Mouse (Mus musculus) cerebellum, postnatal 10 days (tissue): ENCODE measurements around the gene Tymp.

ENCODE experiments used
- DNase-seq, 2 experiments: peaks; one replicate each; pipeline ENCODE4 v3.0.0; 2021; ENCODE audit warnings: mixed read lengths in 2 of 2

Tymp gene

DNA sequence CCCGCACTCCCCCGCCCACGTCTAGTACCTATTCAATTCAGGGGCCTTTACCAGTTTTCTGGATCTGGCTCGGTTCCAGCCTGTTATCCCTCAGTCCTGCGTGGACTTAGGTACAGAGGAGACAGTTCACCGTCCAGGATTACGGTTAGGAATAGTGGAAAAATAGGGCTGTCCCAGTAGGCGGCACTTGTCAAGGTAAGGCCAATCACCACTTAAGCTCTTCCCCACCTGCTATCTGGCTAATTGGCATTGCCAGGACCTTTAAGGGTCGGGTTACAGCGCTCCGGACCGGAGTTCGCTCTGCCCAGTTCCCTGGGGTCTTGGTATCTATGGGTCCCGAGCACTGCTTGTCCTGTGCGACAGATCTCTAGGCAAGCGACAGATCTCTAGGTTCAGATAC is at the start of gene Tymp:
Gene Tymp, minus strand, starts transcription at position 83 of the 400 bp plus-strand sequence.
- DNase-seq: no peak

DNA sequence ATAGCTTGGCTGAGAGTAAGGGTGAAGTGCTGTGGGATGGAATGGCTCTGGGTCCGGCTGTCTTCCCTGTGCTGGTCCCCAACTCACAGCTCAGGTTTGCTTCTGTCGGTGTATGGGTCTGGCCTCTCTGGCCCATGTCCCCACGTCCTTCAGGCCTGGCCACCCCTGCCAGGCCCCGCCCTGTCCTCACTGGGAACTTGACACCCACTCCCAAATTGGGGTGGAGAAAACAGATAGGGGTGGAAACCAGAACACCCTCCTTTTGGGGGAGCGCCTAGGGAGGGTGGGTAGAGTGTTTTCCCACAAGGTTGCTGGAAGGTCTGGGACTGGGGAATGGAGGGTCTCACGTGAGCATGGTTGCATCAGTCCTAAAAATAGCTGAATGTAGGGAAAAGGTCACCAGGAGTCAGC is 48.9 kb upstream of the Tymp start, which contains the start of gene Cpt1b:
Gene Cpt1b, minus strand, starts transcription at position 153 of the 411 bp plus-strand sequence.
- DNase-seq: no peak

DNA sequence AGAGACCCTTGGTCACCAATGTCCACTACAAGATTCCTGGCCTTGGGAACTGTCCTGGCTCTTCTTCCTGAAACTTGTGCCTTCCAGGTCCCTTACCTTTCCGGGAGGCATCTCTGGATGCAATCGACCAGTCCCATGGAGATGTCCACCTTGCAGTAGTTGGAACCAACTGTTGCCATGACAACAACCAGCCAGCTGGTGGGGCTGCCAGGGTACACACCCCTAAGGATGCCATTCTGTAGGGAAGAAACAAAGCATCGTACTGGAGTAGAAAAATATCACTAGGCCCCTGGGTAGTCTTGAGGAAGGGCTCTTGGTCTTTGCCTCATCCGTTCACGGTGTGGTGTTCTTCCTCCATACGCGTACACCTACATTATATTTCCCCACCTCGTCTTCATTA is 47.8 kb upstream of the Tymp start:
- DNase-seq: no peak

DNA sequence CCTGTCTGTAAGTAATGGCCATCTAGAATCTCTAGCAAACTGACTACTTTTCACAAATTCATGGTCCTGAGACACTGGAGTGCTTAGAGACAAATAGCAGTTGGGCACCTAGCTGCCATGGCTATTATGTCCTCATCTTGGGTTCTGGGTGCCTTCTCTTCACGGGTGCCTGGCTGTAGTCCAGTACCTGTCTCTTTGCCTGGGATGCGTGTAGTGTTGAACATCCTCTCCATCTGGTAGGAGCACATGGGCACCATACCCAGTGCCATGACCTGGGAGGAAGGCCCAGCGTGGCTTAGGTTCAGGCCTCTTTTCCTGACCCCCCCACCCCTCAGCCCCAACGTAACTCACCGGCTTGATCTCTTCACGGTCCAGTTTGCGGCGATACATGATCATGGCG is 45.1 kb upstream of the Tymp start:
- DNase-seq: no peak

DNA sequence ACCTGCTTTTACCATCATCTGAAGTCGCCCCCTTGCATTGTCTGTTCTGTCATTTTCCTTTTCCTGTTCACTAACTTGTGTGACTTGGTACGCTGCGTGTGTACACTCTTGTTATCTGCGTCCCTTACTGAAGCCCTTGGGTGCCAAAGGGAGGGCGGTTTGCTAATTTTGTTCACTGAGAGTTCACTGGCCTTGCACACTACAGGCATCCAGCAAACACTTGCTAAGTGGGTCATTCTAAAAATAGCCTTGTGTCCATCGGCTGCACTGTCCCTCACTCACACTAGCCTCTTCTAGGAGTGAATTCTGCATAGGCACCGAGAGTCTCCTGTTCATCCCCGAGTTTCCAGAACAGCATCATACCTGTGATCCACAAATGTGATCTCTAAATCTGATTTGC is 38.4 kb upstream of the Tymp start:
- DNase-seq: no peak

DNA sequence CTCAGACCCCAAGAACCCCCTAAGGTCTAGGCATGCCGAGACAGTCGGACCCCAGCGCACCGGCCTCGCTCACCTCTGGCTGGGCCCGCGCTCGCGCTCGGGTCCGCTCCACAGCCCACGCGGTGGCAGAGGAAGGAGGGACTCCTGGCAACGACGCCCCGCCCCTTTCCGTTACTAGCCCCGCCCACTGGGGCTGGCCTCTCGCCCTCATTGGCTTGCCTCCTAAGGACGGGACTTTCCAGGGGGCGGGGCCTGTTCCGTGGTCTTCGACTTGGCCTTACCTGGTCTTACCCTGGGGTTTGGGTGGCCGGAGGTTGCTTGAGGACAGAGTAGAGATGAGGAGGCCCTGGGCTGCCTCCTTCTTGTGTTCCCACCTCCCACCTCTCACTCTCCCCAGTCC is 33.3 kb upstream of the Tymp start, which contains the start of gene Syce3:
Gene Syce3, minus strand, starts transcription at position 386 of the 400 bp plus-strand sequence.
- no peak for DNase-seq

DNA sequence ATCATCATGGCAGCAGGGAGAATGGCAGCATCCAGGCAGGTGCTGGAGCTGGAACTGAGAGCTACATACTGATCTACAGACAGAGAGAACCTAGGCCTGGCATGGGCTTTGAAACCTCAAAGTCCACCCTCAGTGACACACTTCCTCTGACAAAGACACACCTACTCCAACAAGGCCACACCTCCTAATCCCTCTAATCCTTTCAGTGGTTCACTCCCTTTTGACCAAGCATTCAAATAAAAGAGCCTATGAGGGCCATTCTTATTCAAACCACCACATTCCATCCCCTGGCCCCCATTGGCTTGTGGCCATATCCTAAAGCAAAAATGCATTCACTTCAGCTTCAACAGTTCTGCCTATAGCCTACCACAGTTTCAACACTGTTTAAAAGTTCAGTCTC is 29.9 kb upstream of the Tymp start:
- no peak for DNase-seq

DNA sequence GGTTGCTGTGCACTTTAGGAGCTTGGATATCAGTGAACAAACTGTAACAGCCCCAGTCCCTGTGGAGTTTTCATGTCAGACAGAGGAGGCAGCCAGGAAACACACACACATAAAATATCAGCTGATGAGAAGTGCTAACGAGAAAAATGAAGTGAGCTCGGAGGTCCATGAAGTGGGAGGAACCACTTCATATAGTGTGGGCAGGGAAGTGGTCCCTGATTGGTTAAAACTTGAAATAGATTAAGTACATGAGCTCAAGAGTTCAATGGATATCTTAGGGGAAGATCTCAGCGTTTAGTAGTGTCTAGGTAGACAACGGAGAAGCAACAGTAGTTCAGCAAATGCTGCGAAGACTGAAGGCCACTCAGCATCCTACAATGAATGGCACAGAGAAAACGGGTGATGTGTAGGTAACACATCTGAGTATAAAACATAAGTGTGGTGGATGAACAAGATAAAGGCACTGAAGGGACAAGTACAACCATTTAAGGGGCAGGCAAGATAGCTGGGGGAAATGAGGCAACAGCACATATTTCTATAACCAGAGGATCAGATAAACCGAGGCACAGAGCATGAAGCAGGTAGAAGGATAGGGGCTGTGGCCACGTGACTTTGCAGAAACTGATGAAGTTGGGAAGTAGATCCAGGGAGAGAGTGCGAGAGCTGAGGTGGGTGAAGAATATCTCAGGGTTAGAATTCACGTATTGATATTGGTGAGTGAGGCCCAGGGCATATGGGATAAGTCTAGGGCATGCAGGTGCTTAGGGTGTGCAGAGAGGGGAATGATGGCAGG is 28.2 kb upstream of the Tymp start:
- DNase-seq: no peak

DNA sequence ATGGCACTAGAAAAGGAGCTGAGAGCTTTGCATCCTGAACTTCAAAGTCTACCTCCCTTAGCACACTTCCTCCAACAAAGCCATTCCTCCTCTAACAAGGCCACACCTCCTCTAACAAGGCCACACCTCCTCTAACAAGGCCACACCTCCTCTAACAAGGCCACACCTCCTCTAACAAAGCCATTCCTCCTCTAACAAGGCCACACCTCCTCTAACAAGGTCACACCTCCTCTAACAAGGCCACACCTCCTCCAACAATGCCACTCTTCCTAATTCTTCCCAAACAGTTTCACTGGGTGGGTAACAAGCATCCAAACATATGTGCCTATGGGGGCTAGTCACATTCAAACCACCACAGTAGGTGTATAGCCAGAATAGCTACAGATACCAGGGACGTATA is 25.6 kb upstream of the Tymp start:
- DNase-seq: no peak

DNA sequence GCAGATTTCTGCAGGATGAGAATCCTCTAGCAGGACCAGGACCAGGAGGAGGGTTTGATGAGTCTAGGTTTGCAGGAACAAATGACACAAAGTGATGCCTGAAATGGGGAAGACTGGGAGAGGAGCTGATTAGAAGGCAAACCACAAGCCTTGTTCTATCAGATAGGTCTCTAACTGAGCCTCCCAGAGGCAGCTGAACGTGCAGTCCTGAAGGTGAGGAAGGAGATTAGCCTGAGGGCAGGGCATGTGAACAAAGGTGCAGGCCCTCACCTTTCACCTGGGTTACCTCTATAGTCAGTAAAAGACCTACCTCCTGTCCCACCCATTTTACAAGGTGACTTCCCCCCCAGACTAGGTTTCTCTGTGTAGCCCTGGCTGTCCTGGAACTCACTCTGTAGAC is 22.9 kb upstream of the Tymp start:
- DNase-seq: no peak

DNA sequence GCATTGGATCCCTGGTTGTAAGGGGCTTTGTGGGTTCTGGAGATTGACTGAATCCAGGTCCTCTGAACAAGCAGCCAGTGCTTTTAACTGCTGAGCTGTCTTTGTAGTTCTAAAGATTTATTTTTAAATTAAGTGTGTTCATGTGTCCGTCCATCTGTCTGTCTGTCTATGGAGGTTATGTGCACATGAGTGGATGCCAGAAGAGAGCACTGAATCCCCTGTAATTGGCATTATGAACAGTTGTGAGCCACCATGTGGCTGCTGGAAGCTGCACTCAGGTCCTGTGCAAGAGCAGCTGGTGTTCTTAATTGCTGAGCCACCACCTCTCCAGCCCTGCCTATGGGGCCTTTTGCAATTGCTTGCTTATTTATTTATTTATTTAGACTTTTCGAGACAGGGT is 21.3 kb upstream of the Tymp start:
- peak; percentile 65 to 68 for DNase-seq

DNA sequence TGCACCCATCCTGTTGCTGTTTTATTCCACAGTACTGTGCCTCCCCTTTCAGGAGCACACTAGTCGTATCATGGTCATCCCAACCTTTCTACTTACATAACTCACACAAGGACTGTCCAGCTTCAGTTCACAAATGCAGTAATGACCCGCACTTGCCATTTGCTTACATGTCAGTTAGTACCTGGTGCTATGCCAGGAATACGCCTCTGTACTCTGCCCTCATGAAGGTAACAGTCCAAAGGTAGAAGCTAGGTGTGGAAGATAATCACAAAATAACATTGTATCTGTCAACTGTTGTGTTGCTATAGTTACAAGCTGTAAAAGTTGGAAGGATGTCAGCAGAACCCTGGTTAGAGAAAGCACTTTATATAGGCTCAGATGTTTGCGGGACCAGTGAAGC is 20.0 kb upstream of the Tymp start:
- DNase-seq: peak in 1 of 2 experiments; percentile 10

DNA sequence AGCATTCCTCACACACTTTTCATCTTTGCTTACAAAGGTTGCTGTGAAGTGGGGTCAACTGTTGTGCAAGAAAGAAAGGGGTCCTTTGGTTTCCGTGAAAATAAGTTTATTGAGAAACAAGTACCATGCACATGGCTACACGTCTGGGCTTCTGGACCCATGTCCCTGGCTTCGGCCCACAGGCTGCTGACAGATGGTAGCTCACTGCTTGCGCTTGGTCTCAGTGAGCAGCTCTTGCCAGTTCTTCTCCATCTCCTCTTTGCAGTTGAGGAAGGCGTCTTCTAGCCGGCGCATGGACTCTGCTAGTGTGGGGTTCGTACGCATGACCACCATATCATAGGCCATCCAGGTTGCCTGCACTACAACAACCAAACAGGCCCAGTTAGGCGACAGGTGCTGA is 13.2 kb upstream of the Tymp start:
- DNase-seq: peak in 1 of 2 experiments; percentile 73

DNA sequence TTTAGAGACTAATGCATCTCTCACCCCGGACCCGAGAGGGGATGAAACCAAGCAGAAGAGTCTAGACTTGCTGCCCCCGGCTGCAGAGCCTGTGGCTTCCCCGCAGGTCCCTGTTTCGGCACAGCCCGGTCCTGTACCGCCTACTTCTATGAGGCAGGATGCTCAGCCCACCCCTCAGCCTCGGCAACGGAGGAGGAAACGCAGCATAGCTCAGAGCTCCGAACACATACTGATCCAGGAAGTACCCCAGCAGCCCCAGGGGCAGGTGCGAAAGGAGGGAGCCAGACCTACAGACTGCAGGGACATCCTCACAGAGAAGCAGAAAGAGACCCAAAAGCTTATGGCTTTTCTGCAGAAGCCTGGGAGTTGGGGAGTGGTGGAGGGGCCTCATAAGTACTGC is 10.3 kb upstream of the Tymp start:
- no peak for DNase-seq

DNA sequence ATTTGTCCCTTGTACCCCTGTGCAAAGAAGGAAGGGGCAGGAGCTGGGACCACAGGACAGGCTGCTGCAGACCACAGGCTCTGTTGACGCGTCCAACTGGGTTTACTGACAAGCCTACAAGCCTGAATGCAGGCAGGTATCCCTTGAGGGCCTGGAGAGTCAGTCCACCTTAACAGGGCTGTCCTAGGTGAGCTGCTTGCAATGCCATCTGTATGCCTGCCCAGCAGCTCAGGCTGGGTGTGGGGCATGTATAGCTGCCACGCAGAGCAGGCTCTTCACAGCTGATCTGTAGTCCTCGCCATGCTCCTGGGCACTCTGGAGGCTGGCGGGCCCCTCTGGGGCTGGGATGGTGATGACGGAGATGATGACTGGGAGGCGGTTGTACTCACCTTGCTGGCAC is 7.8 kb upstream of the Tymp start, which contains the start of gene Klhdc7b:
Gene Klhdc7b, plus strand, starts transcription at position 301 of the 400 bp plus-strand sequence.
- DNase-seq: no peak

DNA sequence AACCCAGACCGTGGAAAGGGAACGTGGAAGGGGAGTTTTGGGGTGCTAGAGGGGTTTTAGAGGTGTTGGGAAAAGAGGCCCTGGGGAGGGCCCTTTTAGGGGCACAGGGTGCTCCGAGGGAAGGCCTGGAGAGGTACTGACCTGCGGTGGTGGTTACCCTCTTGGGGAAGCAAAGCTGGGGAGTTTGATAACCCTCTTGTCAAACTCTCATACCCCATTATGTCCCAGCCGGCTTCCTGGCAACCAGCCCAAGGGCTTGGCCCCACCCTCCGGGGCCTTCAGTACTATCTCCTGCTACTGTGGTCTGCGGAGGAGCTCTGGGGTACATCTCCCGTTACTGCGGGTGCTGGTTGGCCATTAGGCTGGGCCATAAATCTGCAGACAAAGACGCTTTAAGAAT is 2.6 kb upstream of the Tymp start:
- DNase-seq: peak; percentile 68 to 70

DNA sequence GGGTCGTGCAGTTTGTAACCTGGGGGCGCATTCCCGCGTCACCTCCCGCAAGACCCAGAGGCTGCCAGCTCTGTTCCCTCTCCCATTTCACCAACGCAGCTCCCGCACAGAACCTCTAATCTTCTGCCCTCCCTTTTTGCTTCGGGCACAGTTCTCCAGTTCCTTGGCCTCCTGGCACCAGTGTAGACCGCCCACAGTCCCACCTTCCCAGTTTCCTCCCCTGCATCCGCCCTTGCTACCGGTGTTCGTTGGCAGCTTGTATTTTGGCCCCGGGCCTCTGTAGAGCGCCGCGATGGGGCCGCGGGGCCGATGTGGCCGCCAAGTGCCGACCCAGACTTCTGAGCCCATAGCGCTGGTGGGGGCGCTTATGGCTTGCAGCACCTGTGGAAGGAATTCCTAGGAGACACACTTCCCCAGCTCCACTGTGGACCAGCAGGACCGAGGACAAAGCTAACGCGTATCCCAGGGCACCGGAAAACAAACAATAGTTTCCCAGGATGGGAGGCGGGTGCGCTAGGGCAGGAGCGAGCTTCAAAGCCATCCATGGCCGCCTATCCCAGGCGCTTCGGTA is 2.1 kb upstream of the Tymp start, which contains the start of gene Odf3b:
Gene Odf3b, minus strand, starts transcription at position 452 of the 571 bp plus-strand sequence.
- peak; percentile 72 to 76 for DNase-seq

DNA sequence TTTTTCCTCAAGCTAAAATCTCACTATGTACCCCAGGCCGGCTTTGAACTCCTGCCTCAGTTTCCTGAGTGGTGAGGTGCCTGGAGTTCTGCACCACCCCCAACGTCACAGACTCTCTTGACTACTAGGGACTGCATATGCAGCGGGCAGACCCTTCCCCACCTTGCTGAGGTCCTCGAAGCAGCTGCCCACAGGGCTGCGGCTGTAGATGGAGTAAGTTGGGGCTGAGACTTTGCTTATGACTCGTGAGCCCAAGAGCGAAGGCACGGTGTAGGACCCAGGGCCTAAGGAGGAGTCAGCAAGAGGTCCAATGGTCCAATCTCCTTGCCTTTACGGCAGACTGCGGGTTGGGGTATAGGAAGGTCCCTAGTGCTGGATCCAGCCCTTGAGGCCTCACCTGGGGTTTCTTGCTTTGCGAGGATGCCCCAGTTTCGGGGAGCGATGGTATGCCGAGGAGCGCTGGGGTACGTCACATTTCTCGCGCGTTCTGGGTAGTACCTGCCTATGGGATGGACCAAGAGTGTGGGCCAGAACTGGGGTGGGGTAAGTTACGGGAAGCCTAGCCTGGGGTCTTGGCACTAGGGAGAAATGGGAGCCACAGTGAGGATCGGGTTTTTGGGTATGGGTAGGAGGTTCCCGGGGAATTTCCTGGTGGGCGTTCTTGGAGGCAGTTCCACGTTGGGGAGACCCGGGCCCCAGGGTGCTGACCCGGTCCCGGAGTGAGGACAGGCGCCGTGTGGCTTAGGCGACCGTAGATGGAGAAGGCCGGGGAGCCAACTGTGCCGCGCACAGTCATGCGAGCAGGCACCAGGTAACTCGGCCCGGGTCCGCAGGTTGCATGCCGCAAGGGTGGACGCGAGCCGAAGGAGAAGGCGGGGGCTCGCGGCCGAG is 1.3 kb upstream of the Tymp start:
- DNase-seq: no peak

DNA sequence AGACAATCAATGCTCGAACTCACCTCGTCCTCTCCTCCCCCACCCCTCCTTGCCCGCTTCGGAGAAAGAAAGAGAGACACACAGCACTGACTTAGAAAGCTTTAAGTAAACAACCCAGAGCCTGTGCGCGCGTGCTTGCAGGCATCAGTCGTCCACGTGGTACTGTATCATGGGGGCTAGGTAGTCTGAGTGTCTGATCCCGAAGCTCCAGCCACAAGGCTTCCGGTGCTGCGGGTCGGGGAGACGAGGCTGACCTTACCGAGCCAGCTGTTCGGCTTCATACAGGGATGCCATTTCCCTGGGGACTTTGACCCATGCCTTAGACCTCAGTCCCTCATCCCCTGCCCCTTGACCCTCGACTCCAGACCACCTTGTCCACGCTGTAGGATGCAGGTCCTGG is 523 bp upstream of the Tymp start:
- DNase-seq: no peak

DNA sequence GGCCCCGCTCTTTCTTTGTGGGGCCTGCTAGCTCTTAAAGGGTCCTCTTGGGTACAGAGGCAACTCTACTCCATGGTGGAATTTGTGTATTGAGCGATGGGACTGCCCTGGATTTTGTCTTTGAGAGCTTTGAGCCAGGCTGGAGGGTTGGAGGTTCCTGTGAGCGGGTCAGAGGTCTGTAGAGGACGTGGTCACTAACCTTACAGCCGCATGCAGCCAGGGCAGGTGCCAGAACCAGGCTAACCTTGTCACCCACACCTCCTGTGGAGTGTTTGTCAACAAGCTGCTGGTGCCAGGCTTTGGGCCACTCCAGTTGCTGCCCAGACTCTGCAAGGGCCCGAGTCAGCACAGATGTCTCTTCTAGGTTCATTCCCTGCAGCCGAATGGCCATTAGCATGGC is 799 bp downstream of the Tymp start:
- no peak for DNase-seq

DNA sequence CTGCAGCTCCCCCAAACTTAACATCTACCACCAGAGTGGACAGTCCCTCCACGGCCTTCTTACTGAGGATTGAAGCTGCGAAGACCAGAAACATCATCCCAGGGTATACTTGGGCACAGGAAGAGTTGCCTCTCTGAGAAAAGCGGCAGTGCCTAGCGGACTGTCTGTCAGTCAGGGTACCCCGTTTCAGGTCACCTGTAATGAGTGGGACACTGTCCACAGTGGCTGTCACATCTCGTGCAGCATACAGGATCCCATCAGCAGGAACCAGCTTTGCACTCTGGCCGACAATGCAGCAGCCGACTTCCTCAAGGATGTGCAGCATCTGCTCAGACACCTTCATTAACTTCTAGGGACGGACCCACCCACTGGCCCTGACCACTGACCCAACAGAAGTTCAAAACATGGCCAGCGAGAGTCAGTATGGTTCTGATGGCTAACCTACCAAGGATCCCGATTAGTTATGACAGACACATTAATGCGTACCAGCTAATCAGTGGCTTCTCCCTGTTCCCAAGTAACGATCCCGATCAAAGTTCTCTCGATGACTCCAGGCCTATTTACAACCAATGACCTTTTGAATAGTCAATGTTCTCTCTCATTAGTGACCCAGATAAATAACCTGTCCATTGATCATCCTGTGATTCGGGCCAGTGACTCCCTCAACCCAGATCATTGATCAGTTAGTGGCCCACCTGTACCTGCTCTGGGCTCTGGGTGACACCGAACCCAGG is 1.9 kb downstream of the Tymp start:
- DNase-seq: no peak

DNA sequence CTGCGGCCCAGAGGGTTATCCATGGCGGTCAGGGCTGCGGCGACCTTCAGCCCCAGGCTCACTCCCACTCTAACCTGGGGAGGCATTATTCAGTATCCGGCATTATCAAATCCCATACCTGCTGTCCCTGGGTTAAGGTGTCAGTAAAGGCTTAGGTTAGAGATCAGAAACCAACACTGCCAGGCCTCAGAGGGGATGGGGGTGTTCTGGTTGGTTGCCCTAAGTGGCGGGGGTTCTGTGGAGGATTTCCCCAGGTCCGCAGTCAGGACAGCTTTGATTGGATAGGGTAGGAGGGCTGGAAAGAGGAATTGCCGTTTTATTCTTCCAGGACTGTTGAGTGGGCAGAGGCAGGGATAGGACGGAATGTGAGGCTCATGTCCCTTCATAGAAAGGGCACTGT is 2.5 kb downstream of the Tymp start:
- DNase-seq: no peak
